Mouse (Mus musculus) heart, postnatal 0 days (tissue): Measurements from ENCODE around the gene Oaf.

Source experiments
- CTCF ChIP-seq: IDR thresholded peaks from 2 replicates; pipeline ENCODE4 v1.5.1; 2016; ENCODE audit warnings: antibody characterized with exemption, control low read depth, low read depth
- EP300 ChIP-seq: IDR thresholded peaks from 2 replicates; pipeline ENCODE4 v1.6.1; 2016; ENCODE audit warnings: antibody characterized with exemption, low read depth

DNA sequence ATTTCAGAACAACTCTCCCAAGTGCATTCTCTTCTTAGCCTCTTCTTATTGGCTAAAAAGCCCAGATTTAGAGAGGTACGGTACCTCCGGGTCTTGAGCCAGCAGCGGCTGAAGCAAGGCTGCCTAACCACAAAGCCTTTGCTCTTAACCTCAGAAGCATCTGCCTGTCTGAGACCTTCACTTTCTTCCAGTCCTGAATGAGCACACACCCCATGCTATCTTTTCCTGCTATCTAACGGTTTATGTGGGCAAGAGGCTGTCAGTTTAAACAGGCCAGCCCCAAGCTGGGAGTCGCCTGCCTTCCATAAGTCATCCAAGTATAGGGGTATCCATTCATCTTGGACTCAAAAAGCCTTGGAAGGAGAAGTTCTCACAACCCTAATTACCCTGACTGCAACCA lies 2.7 kb upstream of the Oaf start:
- TF ChIP-seq CTCF (no peak), EP300 (no peak)
